Mouse (Mus musculus) lung, adult 2 months (tissue): Measurements from ENCODE around the gene Cep55. TPM values are rescaled to one million over a fixed set of nuclear protein-coding genes. Genes with fewer than 3 reads are reported as not detected.

Source experiments
- DNase-seq: peaks from one replicate; pipeline ENCODE4 v3.0.0; 2022
- H3K4me1 ChIP-seq: fragments of 200-500 bp; 2 replicates; pipeline ENCODE4 v1.6.1; 2011; ENCODE audit warnings: low read length; ENCODE audit not compliant: control insufficient read depth, insufficient read depth
- H3K4me3 ChIP-seq: fragments of 200-500 bp; replicated peaks from 2 replicates; pipeline ENCODE3; 2011; ENCODE audit warnings: low read depth, mild to moderate bottlenecking, control low read depth, low read length; ENCODE audit errors: extremely low read depth
- CTCF ChIP-seq: fragments of 200-500 bp; IDR thresholded peaks from 2 replicates; pipeline ENCODE4 v1.5.1; 2011; ENCODE audit warnings: mild to moderate bottlenecking, low read length, control low read depth; ENCODE audit not compliant: insufficient read depth
- POLR2A ChIP-seq: fragments of 200-500 bp; IDR thresholded peaks from 2 replicates; pipeline ENCODE4 v1.6.1; 2011; ENCODE audit warnings: low read depth, mild to moderate bottlenecking, control low read depth, low read length, borderline replicate concordance; ENCODE audit errors: extremely low read depth
- WGBS: fragments of 180-500 bp; shearing (Covaris S2); methylation state at CpG from one replicate; pipeline ENCODE4 v1.1.7; 2018; 5-methylcytosine and 5-hydroxymethylcytosine counted together
- polyA plus RNA-seq: library from polyadenylated mRNA; depleted of rRNA; stranded (reverse); fragments of >200 nt; gene quantifications from 2 replicates; pipeline ENCODE4 v1.2.3, GENCODE M21; 2012; rRNA removed

Gene Cep55
- polyA plus RNA-seq: 0.38 and 0.40 TPM in 2 replicates

DNA sequence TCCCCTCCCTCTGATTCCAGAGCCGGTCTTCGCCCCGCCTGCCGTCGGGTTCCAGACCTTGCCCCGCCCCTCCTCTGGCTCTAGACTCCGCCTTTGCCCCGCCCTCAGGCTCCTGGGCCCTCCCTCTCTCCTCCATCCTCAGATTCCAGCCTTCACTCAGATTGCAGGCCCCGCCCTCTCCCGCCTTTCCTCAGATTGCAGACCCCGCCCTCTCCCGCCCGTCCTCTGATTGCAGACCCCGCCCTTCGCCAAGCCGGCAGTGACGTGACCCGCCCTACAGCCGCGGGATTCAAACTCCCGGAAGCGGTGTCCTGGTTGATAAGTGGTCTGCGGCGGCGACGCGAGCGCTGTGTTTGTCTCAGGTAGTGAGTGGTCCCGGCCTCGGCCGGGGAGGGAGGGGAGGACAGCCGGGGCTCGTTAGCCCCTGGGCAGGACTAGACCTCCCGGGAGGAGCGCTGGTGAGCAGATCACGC is at the start of gene Cep55:
TSS of gene Cep55 (plus strand) at position 292 of the 473 bp plus-strand sequence.
- under 1% methylated on average over 36 of the region's 36 CpGs for WGBS
- TF ChIP-seq CTCF (no peak), POLR2A (no peak)
- H3K4me1 ChIP-seq: peaks cover 5% of the 10 kb centered on the region; the same call in 1 of the 2 replicates
- peak within 1 kb of the TSS; percentile 80 for H3K4me3 ChIP-seq
- peak; percentile 96 for DNase-seq

DNA sequence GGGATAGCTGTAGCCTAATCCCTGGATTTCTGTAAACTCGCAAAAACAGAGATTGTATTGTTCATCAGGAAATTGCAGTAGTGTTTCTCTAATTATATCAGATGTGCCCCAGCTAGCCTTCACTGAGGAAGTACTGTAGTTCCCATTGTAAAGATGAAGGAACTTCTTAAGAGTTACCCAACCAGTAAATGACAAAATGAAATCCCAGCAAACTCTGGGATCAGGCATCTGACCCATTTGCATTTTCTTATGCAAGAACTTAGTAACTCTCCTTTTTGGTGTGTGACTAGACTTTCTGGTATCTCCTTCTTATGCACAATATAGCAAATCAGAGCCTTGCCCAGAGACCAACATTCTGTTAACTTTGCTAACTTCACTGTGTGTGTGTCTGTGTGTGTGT is 43.4 kb upstream of the Cep55 start:
- no peak overlapping the region for H3K4me3 ChIP-seq
- TF ChIP-seq CTCF (no peak), POLR2A (no peak)
- WGBS: 48% methylated on average over 1 of the region's 1 CpGs
- DNase-seq: no peak
- H3K4me1 ChIP-seq: peaks cover 15% of the 10 kb centered on the region

DNA sequence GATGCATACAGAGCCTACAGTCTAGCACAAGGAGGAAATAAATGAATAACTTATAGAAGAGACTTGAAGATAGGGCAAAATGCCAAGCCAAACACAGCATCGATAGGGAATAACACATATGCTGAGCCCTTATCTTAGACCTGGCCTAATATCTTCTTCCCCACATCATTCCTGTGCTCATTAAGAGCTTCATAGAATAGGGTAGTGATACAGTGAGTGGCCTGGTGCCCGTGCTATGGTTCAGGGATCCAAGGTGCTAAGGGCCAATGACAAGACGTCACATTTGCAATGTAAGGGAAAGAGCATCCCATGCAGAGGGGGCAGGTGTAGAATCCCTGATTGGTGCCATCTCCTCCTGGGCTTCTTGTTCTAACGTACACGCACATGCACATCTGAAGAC is 40.4 kb upstream of the Cep55 start:
- DNase-seq: no peak
- Histone ChIP-seq H3K4me1 (peaks cover 11% of the 10 kb centered on the region), H3K4me3 (no peak overlapping the region)
- no peak for TF ChIP-seq CTCF
- no peak for TF ChIP-seq POLR2A
- 72% methylated on average over 5 of the region's 5 CpGs for WGBS

DNA sequence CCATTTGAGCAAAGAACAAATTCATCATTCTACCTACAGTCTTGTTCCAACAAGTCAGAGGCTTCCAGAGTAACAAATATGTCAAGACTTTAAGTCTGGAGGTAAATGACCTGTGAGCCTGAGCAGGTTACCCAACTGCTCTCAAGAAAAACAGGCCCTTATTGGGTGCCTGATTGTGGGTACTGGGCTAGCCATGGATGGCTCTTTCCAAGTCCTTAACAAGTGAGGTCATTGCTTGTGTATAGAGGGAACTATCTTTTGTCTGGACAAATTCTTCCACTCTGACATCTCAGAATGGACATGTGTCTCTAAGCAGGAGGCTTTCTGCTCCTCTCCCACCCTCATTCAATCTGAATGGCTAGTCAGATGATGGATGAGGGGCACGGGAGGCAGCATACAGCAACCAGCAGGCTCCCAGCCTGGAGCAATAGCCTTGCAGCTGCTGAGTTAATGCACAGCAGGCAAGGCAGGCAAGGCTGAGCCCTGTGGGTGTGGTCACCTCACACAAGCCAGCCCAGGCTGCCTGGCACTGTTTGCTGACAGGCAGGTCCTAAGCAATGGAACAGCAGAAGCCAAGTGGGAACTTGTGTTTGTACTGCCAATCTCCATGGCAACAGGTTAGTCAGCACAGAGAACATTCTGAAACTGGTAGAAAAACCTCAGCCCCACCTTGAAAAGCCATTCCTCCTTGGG is 39.5 kb upstream of the Cep55 start:
- 7% methylated on average over 1 of the region's 1 CpGs for WGBS
- DNase-seq: peak; percentile 72
- H3K4me1 ChIP-seq: peaks cover 11% of the 10 kb centered on the region
- H3K4me3 ChIP-seq: no peak overlapping the region
- TF ChIP-seq POLR2A (no peak; the same call in 1 of the 2 replicates), CTCF (no peak)

DNA sequence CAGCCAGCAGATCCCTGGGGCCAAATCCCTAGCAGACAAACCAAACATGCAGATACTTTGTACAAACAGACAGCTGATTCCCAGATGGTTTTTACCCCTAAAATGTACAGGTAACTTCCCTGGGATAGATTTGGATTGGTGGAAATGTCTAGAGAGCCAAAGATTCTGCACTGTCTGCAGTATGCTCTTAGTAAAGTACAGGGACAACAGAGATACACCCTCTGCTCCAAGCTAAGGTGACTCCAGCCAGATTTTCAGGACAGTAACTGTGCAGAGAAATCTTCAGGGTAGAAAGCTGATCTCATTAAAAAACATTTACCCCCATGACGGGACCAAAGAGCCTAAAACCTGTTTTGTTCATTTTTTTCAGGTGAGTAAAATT is 38.9 kb upstream of the Cep55 start:
- 53% methylated on average over 1 of the region's 1 CpGs for WGBS

DNA sequence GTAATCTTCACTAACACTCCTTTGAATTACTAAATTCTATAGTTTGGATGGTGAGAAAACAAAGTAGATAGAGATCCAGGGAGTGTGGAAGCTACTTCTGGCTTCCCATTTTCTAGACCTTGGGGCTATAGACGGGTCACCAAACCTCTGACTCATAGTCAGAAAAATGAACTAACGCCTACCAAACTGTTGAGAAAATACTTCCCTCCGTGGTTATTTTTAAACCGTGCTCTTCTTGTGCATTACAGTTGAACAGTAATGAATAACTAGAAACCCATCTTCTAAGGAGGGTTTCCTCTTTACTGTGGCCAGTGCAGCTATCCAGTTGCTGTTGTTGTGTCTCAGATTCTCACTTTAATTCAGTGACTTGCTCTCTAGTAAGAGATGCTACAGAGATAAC is 32.1 kb upstream of the Cep55 start:
- 15% methylated on average over 4 of the region's 4 CpGs for WGBS
- peaks cover 24% of the 10 kb centered on the region for H3K4me1 ChIP-seq
- no peak for TF ChIP-seq CTCF
- TF ChIP-seq POLR2A: no peak
- DNase-seq: no peak
- H3K4me3 ChIP-seq: no peak overlapping the region

More for the DNA sequence above, 38.9 kb upstream of the Cep55 start:
- H3K4me3 ChIP-seq: no peak overlapping the region
- peaks cover 11% of the 10 kb centered on the region for H3K4me1 ChIP-seq
- TF ChIP-seq POLR2A: no peak
- no peak for TF ChIP-seq CTCF
- no peak for DNase-seq

DNA sequence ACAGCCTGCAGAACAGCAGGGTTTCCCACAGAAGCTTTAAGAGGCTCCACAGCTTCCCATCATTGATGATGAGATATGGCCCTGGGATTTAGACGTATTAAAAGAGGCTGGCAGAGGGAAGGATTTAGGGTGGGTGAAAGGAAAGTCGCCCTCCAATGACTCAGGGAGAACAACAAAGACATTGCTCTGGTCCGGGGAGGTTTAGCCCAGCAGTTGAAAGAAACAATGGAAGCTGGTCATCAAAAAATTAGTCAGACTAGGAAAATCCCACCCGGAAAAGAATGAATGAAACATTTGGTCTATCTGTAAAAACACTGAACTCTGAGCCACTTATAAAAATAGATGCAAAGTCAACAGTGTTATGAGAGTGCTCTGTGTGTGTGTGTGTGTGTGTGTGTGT is 31.2 kb upstream of the Cep55 start:
- peaks cover 30% of the 10 kb centered on the region for H3K4me1 ChIP-seq
- no peak overlapping the region for H3K4me3 ChIP-seq
- WGBS: 58% methylated on average over 4 of the region's 4 CpGs
- DNase-seq: no peak
- TF ChIP-seq CTCF (no peak), POLR2A (no peak)

DNA sequence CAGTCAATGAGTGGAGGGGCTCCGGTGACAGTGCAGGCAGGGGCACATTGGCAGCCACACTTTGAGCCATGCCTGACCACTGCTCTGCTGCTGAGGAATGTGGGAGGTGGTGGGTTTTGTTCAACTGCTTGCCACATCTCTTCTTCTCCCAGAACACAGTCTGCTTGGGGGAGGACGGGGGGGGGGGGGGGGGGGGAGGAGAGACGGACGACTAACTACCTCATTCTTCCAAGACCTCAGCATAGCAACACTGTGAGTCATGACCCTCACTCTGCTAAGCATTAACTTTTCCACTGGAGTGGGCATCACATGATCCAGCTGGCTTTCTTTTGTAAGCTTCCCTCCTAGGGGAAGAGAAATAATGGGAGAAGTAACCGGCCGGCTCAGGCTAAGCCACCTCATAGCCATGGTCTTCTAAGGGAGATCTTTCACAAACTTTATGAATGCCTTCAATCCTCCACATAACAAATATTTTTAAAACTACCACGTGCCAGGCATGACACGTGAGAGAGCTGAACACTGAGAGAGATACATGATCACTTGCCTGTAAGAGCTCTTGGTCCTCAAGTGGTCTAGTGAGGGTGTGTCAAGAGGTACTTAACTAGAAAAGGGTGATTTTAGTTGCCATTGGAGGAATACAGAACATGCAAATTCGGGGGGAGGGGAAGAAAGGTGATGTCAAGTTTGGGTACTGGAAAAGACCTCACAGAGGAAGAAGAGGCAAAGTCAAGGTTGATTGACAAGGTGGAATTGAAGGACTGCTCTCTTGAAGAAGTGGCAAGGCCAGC is 29.4 kb upstream of the Cep55 start:
- WGBS: 32% methylated on average over 9 of the region's 9 CpGs
- TF ChIP-seq CTCF (no peak), POLR2A (peak; percentile 49; the same call in 1 of the 2 replicates)
- Histone ChIP-seq H3K4me1 (peaks cover 35% of the 10 kb centered on the region), H3K4me3 (no peak overlapping the region)
- peak; percentile 64 for DNase-seq

DNA sequence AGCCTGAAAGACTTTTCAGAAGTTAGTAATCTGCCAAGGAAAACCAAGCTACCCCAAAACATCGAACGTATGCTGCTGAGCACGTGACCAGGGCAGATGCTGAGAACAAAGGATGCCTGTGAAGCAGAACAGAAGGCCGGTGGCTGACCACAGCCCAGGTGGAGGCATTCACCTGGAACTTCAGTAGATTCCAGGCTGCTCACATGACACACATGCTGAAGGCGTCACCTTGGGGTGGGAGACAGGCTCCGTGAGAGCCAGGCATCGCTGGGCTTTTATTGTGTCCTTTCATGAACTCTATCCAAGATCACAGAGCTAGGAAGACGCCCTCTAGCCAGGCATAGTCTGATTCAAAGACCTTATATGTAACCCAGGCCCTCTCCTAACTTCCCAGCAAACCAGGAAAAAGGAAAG is 28.6 kb upstream of the Cep55 start:
- 0 out of 2 replicates have a peak, but pooled peaks have one; percentile 4 for TF ChIP-seq POLR2A
- no peak for TF ChIP-seq CTCF
- 33% methylated on average over 8 of the region's 8 CpGs for WGBS
- no peak overlapping the region for H3K4me3 ChIP-seq
- DNase-seq: peak; percentile 40
- H3K4me1 ChIP-seq: peaks cover 39% of the 10 kb centered on the region
